Mouse (Mus musculus): ENCODE data around the gene Agr3. TPM values are rescaled to one million over a fixed set of nuclear protein-coding genes. Genes with fewer than 3 reads are reported as not detected.

The Agr3 gene
- polyA plus RNA-seq, 1 experiment from 2014 or later: 0.84 TPM

DNA sequence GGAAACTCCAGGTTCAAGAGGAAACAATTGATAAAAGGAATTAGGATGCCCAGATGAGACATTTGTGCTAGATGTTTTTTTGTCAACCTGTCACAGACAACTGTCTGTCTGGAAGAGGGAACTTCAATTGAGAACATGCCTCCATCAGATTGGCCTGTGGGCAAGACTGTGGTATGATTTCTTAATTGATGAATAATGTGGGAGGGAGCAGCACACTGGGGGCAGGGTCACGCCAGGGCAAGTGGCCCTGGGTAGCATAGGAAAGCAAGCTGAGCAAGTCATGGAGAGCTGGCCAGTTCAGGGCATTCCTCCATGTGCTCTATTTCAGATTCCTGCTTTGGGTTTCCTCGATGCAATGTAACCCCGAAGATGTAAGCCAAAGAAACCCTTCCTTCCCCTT, 50.5 kb downstream of the Agr3 start:
- WGBS: 81% methylated on average over 3 of the region's 3 CpGs
- Histone ChIP-seq H3K4me2 (replicated peaks; ENCODE audit: low read depth, low read length) (no peak overlapping the region), H3K27me3 (ENCODE audit: control insufficient read depth, insufficient read depth, low read length) (no peaks in the 10 kb centered on the region), H3K9ac (replicated peaks; ENCODE audit: low read depth, low read length) (no peak overlapping the region), H3K4me1 (ENCODE audit: control insufficient read depth, insufficient read depth, low read length) (no peaks in the 10 kb centered on the region), H3K36me3 (ENCODE audit: control insufficient read depth, insufficient read depth, low read length) (no peaks in the 10 kb centered on the region), H3K27ac (ENCODE audit: low read length) (no peak overlapping the region), H3K9me3 (ENCODE audit: control insufficient read depth, low read depth, low read length) (no peaks in the 10 kb centered on the region), H3K4me3 (ENCODE audit: low read depth, low read length) (no peak overlapping the region)
- ATAC-seq (ENCODE audit: insufficient number of reproducible peaks, insufficient read depth, low FRiP score, low read depth): no peak

DNA sequence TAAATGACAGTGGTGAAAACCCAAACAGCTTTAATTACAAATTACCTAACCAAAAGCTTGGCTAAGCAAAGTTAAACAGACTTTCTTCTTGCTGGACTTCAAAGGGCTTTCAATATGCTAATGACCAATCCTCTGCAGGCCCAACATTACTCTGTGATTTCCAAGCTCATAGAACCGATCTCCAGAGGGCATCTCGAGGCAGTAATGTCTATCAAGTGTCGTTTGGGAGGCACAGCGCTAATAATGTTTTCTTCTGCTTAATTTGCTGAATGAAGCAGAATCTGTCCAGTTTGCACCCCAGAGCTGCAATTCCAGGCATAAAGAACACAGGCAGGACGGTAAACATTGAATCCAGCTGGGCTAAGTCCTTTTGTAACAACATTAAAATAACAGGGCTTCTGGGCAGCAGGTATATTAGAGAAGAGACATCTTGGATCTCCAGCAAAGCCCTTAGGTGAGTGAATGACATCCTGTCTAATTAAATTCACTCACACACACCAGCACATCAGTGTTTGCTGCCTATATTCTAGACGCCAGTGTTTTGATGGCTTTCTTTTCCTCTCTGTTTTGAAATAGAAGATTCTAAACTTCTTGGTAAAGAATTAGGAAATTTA, 52.3 kb downstream of the Agr3 start:
- no peak overlapping the region for H3K9ac ChIP-seq (replicated peaks; ENCODE audit: low read depth, low read length)
- H3K4me2 ChIP-seq (replicated peaks; ENCODE audit: low read depth, low read length): no peak overlapping the region
- whole genome bisulfite sequencing: 45% methylated on average over 6 of the region's 6 CpGs
- no peaks in the 10 kb centered on the region for H3K36me3 ChIP-seq (ENCODE audit: control insufficient read depth, insufficient read depth, low read length)
- peaks cover 5% of the 10 kb centered on the region; the same call in 1 of the 2 replicates for H3K4me1 ChIP-seq (ENCODE audit: control insufficient read depth, insufficient read depth, low read length)
- H3K27me3 ChIP-seq (ENCODE audit: control insufficient read depth, insufficient read depth, low read length): no peaks in the 10 kb centered on the region
- ATAC-seq (ENCODE audit: insufficient number of reproducible peaks, insufficient read depth, low FRiP score, low read depth): no peak
- no peak overlapping the region for H3K4me3 ChIP-seq (ENCODE audit: low read depth, low read length)
- no peaks in the 10 kb centered on the region for H3K9me3 ChIP-seq (ENCODE audit: control insufficient read depth, low read depth, low read length)
- H3K27ac ChIP-seq (ENCODE audit: low read length): no peak overlapping the region

DNA sequence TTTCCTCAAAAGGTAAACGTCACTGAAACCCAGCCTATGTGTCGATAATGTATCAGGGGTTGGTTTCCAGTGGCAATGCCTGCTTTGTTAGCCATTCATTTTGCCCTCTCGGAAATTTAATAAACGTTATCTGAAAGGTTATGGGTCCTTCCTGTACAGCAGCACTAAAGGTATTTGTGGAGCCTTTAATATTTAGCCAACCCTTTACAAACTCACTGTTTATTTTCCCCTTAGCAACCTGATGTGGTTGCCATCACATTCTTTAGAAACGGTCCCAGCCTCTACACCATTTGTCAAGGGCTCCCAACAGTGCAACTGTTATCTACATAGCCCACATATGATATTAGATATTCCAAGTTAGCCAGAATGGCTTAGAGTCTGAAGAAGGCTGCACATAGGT, 54.2 kb downstream of the Agr3 start:
- H3K4me2 ChIP-seq (replicated peaks; ENCODE audit: low read depth, low read length): no peak overlapping the region
- ATAC-seq (ENCODE audit: insufficient number of reproducible peaks, insufficient read depth, low FRiP score, low read depth): peak; percentile 89
- H3K36me3 ChIP-seq (ENCODE audit: control insufficient read depth, insufficient read depth, low read length): no peaks in the 10 kb centered on the region
- no peaks in the 10 kb centered on the region for H3K27me3 ChIP-seq (ENCODE audit: control insufficient read depth, insufficient read depth, low read length)
- no peak overlapping the region for H3K9ac ChIP-seq (replicated peaks; ENCODE audit: low read depth, low read length)
- H3K4me1 ChIP-seq (ENCODE audit: control insufficient read depth, insufficient read depth, low read length): peaks cover 5% of the 10 kb centered on the region; the same call in 1 of the 2 replicates
- WGBS: 57% methylated on average over 5 of the region's 5 CpGs
- no peaks in the 10 kb centered on the region for H3K9me3 ChIP-seq (ENCODE audit: control insufficient read depth, low read depth, low read length)
- H3K27ac ChIP-seq (ENCODE audit: low read length): no peak overlapping the region
- no peak overlapping the region for H3K4me3 ChIP-seq (ENCODE audit: low read depth, low read length)

DNA sequence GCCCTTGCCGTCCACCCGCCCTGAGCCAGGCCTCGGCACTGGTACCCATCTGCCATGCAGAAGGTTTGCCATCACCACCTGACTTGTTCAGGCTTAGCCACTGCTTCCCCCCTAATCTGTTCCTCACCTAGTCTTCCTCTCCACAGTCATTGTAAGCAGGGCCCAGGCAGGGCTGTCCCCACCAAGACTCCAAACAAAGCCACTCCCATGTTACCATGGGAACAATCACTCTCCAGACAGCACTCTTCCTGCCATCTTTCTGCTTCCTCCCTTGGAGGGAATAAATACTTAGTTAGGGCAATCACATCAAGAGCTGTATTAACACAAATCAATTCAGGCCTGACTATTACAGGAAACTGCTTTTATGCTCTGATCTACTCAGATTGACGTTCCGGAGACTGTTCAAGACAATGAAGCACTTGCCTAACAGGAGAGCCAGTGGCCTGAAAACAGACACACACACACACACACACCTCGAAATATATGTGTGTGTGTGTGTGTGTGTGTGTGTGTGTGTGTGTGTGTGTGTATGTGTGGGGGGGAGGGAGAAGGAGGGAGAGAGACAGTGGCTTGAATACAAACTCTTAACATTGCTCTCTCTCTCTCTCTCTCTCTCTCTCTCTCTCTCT, 56.4 kb downstream of the Agr3 start:
- WGBS: 28% methylated on average over 6 of the region's 6 CpGs
- Histone ChIP-seq H3K27ac (ENCODE audit: low read length) (no peak overlapping the region), H3K9ac (replicated peaks; ENCODE audit: low read depth, low read length) (no peak overlapping the region), H3K4me1 (ENCODE audit: control insufficient read depth, insufficient read depth, low read length) (peaks cover 5% of the 10 kb centered on the region; the same call in 1 of the 2 replicates), H3K9me3 (ENCODE audit: control insufficient read depth, low read depth, low read length) (no peaks in the 10 kb centered on the region), H3K4me3 (ENCODE audit: low read depth, low read length) (no peak overlapping the region), H3K27me3 (ENCODE audit: control insufficient read depth, insufficient read depth, low read length) (no peaks in the 10 kb centered on the region), H3K4me2 (replicated peaks; ENCODE audit: low read depth, low read length) (no peak overlapping the region), H3K36me3 (ENCODE audit: control insufficient read depth, insufficient read depth, low read length) (no peaks in the 10 kb centered on the region)
- peak; percentile 83 for ATAC-seq (ENCODE audit: insufficient number of reproducible peaks, insufficient read depth, low FRiP score, low read depth)

DNA sequence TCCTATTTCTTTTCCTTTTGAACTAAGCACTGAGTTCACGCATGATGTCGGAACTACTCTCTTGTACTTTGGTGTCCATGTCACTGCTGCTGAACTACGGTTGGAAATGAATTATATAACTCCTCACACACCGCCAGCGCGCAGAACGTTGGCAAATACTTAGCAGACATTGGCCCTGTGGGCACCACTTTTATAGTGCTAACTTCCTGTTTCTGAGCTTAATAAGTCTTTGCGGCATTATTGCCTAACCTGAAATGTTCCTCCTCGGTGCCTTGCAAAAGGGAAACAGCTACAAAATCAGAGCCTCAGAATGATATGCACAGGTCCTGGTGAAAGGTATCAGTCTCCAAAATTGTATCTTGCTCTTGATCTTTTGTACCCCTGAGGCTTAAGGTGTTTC, 58.1 kb downstream of the Agr3 start:
- H3K27ac ChIP-seq (ENCODE audit: low read length): no peak overlapping the region
- no peak for ATAC-seq (ENCODE audit: insufficient number of reproducible peaks, insufficient read depth, low FRiP score, low read depth)

DNA sequence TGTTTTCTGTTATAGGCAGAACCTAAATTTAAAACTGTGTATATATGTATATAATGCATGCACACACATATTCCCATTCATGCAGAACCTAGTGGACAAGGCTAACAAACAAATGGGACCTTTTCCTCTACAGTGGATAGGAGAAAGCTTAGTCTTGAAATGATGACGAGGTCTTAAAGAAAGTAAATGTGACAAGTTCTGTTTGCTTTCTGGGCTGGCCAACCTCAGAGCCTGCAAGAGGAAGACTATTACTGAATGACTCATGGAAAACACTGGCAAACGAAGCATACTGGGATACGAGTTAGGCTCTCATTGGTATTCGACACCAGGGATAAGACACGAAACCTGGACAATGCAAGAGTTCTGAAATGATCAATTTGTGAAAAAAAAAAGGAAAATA, 59.3 kb downstream of the Agr3 start:
- Histone ChIP-seq H3K9me3 (ENCODE audit: control insufficient read depth, low read depth, low read length) (no peaks in the 10 kb centered on the region), H3K27me3 (ENCODE audit: control insufficient read depth, insufficient read depth, low read length) (no peaks in the 10 kb centered on the region), H3K4me2 (replicated peaks; ENCODE audit: low read depth, low read length) (no peak overlapping the region), H3K4me3 (ENCODE audit: low read depth, low read length) (no peak overlapping the region), H3K27ac (ENCODE audit: low read length) (no peak overlapping the region), H3K36me3 (ENCODE audit: control insufficient read depth, insufficient read depth, low read length) (no peaks in the 10 kb centered on the region), H3K4me1 (ENCODE audit: control insufficient read depth, insufficient read depth, low read length) (peaks cover 5% of the 10 kb centered on the region; the same call in 1 of the 2 replicates), H3K9ac (replicated peaks; ENCODE audit: low read depth, low read length) (no peak overlapping the region)
- no peak for ATAC-seq (ENCODE audit: insufficient number of reproducible peaks, insufficient read depth, low FRiP score, low read depth)
- 69% methylated on average over 5 of the region's 5 CpGs for WGBS

More for the DNA sequence above, 58.1 kb downstream of the Agr3 start:
- H3K4me3 ChIP-seq (ENCODE audit: low read depth, low read length): no peak overlapping the region
- H3K27me3 ChIP-seq (ENCODE audit: control insufficient read depth, insufficient read depth, low read length): no peaks in the 10 kb centered on the region
- no peaks in the 10 kb centered on the region for H3K36me3 ChIP-seq (ENCODE audit: control insufficient read depth, insufficient read depth, low read length)
- H3K9me3 ChIP-seq (ENCODE audit: control insufficient read depth, low read depth, low read length): no peaks in the 10 kb centered on the region
- peaks cover 5% of the 10 kb centered on the region; the same call in 1 of the 2 replicates for H3K4me1 ChIP-seq (ENCODE audit: control insufficient read depth, insufficient read depth, low read length)
- no peak overlapping the region for H3K9ac ChIP-seq (replicated peaks; ENCODE audit: low read depth, low read length)
- H3K4me2 ChIP-seq (replicated peaks; ENCODE audit: low read depth, low read length): no peak overlapping the region
- WGBS: 91% methylated on average over 9 of the region's 9 CpGs

DNA sequence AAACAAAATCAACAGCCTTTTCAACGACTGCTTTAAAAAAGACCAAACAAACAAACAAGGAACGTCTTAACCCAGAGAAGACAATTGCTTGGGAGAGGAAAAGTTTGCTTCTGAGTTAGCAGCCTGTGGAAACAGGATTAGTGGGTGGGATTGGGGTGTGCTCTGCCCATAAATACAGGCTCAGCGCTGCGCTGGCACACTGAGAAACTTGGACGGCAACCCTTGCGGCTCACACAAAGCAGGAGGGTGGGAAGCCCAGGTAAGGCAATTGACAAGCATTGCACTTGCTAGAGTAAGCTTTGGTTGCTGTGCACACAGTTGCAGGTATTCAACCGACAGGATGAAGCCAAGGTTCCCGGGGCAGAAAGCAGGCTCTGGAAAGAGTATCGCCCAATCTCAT, 67.3 kb downstream of the Agr3 start, which contains the start of gene Agr2:
Gene Agr2 (plus strand): TSS at position 197 of the 400 bp plus-strand sequence.
- Histone ChIP-seq H3K4me3 (ENCODE audit: low read depth, low read length) (peak within 1 kb of the TSS; percentile 0; the same call in 1 of the 2 replicates), H3K9ac (replicated peaks; ENCODE audit: low read depth, low read length) (no peak within 1 kb of the TSS), H3K27ac (ENCODE audit: low read length) (peak within 1 kb of the TSS; percentile 50; the same call in 1 of the 2 replicates), H3K4me1 (ENCODE audit: control insufficient read depth, insufficient read depth, low read length) (no peaks in the 10 kb centered on the region), H3K36me3 (ENCODE audit: control insufficient read depth, insufficient read depth, low read length) (no peaks in the 10 kb centered on the region), H3K9me3 (ENCODE audit: control insufficient read depth, low read depth, low read length) (no peaks in the 10 kb centered on the region), H3K4me2 (replicated peaks; ENCODE audit: low read depth, low read length) (peak within 1 kb of the TSS; percentile 22; the same call in 1 of the 2 replicates), H3K27me3 (ENCODE audit: control insufficient read depth, insufficient read depth, low read length) (no peaks in the 10 kb centered on the region)
- WGBS: 54% methylated on average over 9 of the region's 9 CpGs
- peak; percentile 66 for ATAC-seq (ENCODE audit: insufficient number of reproducible peaks, insufficient read depth, low FRiP score, low read depth)

DNA sequence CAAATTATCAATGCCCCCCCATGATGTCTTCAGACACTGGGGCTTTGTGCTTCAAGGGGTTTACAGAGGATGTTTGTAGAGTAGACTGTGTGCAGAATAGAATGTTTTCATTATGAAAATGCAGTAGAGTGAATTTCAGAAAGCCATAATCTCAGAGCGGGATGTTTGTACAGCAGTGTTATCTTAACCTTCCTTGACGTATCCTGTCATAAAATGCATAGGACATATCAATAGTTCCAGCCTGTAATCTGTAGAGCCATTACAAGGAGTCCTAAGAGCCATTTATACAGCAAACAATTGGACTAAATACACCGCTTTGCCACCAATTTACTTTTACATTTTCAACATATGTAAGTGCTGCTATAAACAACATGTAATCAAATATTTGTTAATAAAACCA, 68.2 kb downstream of the Agr3 start:
- no peaks in the 10 kb centered on the region for H3K4me1 ChIP-seq (ENCODE audit: control insufficient read depth, insufficient read depth, low read length)
- H3K9ac ChIP-seq (replicated peaks; ENCODE audit: low read depth, low read length): no peak overlapping the region
- 0 out of 2 replicates have a peak overlapping the region, but pooled peaks have one; percentile 5 for H3K4me2 ChIP-seq (replicated peaks; ENCODE audit: low read depth, low read length)
- H3K27me3 ChIP-seq (ENCODE audit: control insufficient read depth, insufficient read depth, low read length): no peaks in the 10 kb centered on the region
- no peak for ATAC-seq (ENCODE audit: insufficient number of reproducible peaks, insufficient read depth, low FRiP score, low read depth)
- 60% methylated on average over 3 of the region's 3 CpGs for WGBS
- peak overlapping the region; percentile 0; the same call in 1 of the 2 replicates for H3K4me3 ChIP-seq (ENCODE audit: low read depth, low read length)
- H3K9me3 ChIP-seq (ENCODE audit: control insufficient read depth, low read depth, low read length): no peaks in the 10 kb centered on the region
- no peaks in the 10 kb centered on the region for H3K36me3 ChIP-seq (ENCODE audit: control insufficient read depth, insufficient read depth, low read length)
- no peak overlapping the region for H3K27ac ChIP-seq (ENCODE audit: low read length)
